Mouse (Mus musculus) thymus, postnatal 10 days (tissue): ENCODE data around the gene Rilp.
"Not testable (repeated sequence)": the region's sequence is repeated elsewhere in the genome, so short reads cannot be mapped to it uniquely, and the experiment has no call there.

Source experiments
- DNase-seq, 2 experiments: peaks; one replicate each; pipeline ENCODE4 v3.0.0; 2021; ENCODE audit warnings: low spot score in 2 of 2

Gene Rilp

DNA sequence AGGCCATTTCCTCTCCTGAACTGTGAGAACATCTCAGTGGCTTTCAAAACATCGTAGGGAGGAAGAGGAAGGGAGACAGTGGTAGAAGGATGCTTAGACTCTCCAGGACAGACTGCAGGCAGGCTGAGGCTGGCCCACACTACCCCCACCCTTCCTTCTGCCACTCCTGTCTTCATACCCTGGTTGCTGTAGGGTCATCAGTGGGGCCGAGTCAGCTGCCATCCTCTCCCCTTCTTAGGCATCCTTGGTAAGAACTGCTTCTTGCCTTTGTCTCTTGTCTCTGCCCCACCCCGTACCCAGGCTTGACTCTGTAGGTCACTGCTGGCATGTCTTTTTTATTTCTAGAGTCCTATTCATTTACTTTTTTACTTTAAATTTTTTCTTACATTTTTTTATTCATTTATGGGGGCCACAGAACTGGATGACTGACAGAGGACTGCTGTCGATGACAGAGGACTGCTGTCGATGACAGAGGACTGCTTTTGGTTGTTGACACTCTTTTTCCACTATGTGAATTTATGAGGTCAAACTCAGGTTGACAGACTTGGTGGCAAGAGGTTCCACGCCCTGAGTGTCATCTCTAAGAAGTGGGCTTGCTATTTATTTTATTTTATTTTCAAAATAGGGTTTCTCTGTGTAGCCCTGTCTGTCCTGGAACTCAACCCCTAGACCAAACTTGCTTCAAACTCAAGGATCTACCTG is 23.6 kb downstream of the Rilp start:
- DNase-seq = no peak

- no peak for DNase-seq
Observed at GRCm38 (mm10) chr11:75534286-75535033, 24.6 kb downstream of the Rilp start.

DNA sequence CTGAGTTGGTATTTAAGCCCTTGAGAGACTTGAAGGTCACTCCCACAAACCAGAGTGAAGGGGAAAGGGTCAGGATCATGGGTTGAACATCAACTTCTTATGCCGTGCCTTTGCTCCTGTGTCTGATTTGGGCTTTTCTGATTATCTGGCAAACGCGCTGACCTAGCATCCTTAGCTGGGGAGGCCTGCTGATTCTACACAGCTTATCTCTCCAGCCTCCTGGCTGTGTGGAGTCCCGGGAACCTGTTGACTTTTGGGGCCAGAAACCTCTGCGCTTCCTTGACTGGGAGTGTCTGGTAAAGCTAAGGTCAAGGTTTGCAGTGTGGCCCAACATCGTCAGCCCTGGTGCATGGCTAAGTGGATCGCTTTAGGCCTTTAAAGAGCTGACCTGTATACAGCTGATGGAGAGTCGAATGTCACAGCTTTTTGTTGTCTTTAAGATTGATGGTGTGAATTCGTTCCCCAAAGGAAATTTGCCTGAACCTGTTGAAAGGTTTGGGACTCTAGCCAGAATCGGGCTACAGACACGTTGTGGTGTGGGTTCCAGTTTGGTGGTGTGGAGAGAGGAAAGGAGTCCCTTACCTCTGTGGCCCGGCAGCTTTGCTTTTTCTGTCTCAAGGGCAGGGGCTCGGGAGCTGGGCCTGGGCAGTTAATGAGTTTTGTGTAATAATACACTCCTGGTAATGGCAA is 25.4 kb downstream of the Rilp start:
- no peak for DNase-seq

GRCm38 (mm10) chr11:75536255-75537024 is 26.5 kb downstream of the Rilp start:
- DNase-seq = no peak

GRCm38 (mm10) chr11:75537025-75537414 is 27.1 kb downstream of the Rilp start:
- DNase-seq = no peak

DNA sequence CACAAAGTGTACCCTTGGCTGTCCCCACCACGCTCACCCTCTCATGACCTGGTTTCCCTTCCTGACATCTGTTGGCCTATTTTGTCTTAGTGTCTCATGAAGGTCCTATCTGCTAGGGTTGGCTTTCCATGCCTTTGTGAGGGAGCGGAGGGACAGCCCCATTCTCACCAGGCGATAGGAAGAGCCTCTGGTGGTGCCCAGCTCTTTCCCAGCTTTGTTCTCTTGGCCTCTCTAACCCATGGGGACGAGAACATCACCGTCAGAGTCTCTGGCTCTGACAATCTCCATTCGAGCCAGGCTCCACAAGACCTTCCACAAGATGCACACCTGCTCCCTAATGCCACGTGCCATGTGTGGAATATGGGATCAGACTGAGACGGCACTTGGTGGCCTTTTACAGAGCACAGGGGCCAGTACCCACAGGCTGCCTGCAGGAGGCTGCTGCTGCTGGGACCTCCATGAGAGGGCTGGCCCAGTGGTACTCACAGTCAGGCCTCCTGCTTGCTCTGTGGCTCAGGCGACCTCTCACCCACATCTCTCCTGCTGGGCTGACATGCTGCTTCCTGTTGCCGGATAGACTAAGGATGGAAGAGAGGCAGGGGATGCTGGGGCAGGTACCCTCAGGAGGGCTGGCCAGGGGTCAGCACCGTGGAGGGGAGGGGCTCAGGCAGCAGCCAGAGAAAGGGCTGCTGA is 27.7 kb downstream of the Rilp start:
- DNase-seq = peak; percentile 67 to 70

- DNase-seq = no peak
Observed at GRCm38 (mm10) chr11:75538184-75538969, 28.5 kb downstream of the Rilp start.

- no peak for DNase-seq
Observed at GRCm38 (mm10) chr11:75538970-75539299, 29.0 kb downstream of the Rilp start.

- DNase-seq = no peak
Observed at GRCm38 (mm10) chr11:75540209-75540608, 30.3 kb downstream of the Rilp start.

- peak in 1 of 2 experiments; percentile 58 for DNase-seq
Observed at GRCm38 (mm10) chr11:75540710-75541581, 31.1 kb downstream of the Rilp start.

DNA sequence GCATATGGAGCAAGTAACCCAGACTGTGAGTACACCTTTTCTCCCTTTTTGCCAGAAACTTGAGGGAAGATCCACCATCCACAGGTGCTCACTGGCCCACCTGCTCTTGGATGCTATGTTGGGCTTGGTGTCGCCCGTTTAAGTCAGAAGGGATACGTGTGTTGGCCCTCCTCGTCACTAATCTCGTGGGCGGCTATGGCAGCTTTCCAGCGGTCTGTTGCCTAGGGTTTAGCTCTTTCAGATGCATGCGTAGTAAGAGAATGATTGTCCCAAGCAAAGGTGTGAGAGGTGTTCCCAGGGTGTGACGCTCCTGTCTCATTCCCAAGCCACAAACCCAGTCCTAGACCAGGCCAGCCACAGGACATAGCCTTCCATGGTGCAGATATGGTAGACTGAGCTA is 34.8 kb downstream of the Rilp start:
- DNase-seq = no peak

GRCm38 (mm10) chr11:75546057-75546456 is 36.2 kb downstream of the Rilp start:
- DNase-seq = no peak

GRCm38 (mm10) chr11:75549658-75550111 is 39.8 kb downstream of the Rilp start:
- no peak for DNase-seq

GRCm38 (mm10) chr11:75550200-75550946 is 40.5 kb downstream of the Rilp start:
- DNase-seq = no peak

DNA sequence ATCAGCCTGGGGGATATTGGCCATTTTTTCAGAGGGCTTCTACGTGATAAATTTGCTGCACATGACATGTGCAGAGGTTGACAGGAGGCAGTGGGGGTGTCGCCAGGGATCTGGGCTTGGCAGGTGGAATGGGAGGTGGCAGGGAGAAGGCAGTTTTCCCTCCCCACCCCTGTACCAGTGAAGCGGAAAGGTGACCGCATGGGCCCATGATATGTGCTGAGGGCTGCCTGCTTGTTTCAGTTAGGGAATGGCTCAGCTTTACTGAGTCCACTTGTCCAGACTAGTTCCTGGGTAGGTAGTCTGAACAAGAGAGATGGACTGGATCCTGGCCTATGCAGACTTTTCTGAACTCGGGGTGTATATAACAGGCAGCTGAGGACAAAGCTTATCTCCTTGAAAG is 41.4 kb downstream of the Rilp start:
- DNase-seq = no peak

DNA sequence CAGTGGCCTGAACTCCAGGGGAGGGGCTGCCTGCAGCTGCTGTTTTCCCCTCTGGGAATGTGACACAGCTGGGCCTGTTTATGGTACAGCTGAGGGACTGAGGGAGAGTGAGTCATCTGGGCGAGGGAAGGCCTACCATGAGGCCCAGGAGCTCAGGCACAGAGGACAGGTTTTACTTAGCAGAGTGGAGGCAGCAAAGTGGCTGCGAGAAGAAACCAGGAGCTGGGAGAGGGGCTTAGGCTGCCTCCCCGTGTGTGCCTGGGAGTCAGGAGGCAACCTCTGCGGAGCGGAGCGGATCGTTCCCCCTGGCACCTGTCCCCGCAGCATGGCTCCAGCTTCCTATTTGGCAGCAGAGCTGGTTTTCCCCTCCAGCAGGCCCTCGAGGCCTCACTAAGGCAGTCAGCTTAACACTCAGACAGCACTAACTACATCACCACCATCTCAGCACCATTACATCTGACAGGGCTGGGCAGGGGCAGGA is 42.1 kb downstream of the Rilp start:
- no peak for DNase-seq

DNA sequence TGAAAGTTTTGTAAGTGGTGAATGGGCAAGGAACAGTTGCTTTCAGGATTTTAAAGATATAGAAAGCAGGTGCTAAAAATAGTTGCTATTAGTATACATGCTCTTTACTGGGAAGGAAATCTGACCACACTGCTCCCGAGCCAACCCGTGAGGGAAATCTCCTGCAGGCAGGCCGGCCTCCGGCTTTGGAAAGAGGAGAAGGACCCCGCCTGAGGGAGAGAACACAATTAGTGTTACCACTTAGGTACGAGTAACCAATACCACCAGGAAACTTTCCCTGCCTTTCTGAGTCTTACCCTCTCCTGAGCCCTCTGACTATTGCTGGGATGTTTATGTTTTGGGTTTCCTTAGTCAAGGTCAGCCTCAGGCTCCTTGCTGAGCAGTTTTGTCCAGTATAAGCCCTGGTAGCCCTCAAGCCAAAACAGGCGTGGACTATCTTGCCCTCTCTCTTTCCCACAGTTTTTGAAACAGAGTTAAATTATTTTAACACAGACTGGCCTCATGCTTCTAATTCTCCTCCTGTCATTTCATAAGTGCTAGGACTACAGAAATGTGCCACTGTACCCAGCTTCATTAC is 43.1 kb downstream of the Rilp start:
- no peak for DNase-seq

DNA sequence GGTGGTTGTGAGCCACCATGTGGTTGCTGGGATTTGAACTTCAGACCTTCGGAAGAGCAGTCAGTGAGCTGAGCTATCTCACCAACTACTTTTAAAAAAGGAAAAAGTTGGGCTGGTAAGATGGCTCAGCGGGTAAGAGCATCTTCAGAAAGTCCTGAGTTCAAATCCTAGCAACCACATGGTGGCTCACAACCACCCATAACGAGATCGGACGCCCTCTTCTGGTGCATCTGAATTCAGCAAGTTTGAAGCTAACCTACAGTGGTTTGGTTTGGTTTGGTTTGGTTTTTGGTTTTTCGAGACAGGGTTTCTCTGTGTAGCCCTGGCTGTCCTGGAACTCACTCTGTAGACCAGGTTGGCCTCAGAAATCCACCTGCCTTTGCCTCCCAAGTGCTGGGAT is 46.1 kb downstream of the Rilp start:
- DNase-seq = not testable (repeated sequence)
